Mouse (Mus musculus) liver, embryonic 12.5 days (tissue): Measurements from ENCODE around the gene Gatad2a. TPM values are rescaled to one million over a fixed set of nuclear protein-coding genes. Genes with fewer than 3 reads are reported as not detected.
A peak's percentile ranks its signal among the peaks of the same experiment; 100 is the strongest.

Experiments
- ATAC-seq: fragments of 200-750 bp; cut with Nextera tagmentation; 2 replicates; pipeline ENCODE4 v1.8.0; 2017; ENCODE audit warnings: moderate number of reproducible peaks, mild to moderate bottlenecking, moderate library complexity
- H3K27ac ChIP-seq: fragments of 300-500 bp; sonication (generic); 2 replicates; pipeline ENCODE4 v1.5.1; 2016; ENCODE audit warnings: mild to moderate bottlenecking
- H3K27me3 ChIP-seq: fragments of 300-500 bp; sonication (generic); replicated peaks from 2 replicates; pipeline ENCODE4 v1.6.1; 2016; ENCODE audit warnings: mild to moderate bottlenecking, moderate library complexity
- H3K36me3 ChIP-seq: fragments of 300-500 bp; sonication (generic); 2 replicates; pipeline ENCODE4 v1.6.1; 2016; ENCODE audit warnings: mild to moderate bottlenecking, moderate library complexity
- H3K4me1 ChIP-seq: fragments of 300-500 bp; sonication (generic); 2 replicates; pipeline ENCODE4 v1.6.1; 2016
- H3K4me2 ChIP-seq: fragments of 300-500 bp; sonication (generic); 2 replicates; pipeline ENCODE4 v1.6.1; 2016; ENCODE audit warnings: mild to moderate bottlenecking, moderate library complexity
- H3K4me3 ChIP-seq: fragments of 300-500 bp; sonication (generic); 2 replicates; pipeline ENCODE4 v1.5.1; 2016; ENCODE audit warnings: mild to moderate bottlenecking, moderate library complexity
- H3K9ac ChIP-seq: fragments of 300-500 bp; sonication (generic); 2 replicates; pipeline ENCODE4 v1.6.1; 2016; ENCODE audit warnings: mild to moderate bottlenecking, moderate library complexity
- H3K9me3 ChIP-seq: fragments of 300-500 bp; sonication (generic); replicated peaks from 2 replicates; pipeline ENCODE4 v1.6.1; 2016; ENCODE audit warnings: mild to moderate bottlenecking, moderate library complexity
- WGBS: fragments of 180-500 bp; shearing (Covaris S2); methylation state at CpG from one replicate; pipeline ENCODE4 v1.1.7; 2016; ENCODE audit not compliant: insufficient replicate concordance; 5-methylcytosine and 5-hydroxymethylcytosine counted together
- polyA plus RNA-seq: library from polyadenylated mRNA; unstranded; fragments of >200 nt; fragmentation: Nextera tagmentation; extraction: Ambion mirVana; gene quantifications from 2 replicates; pipeline ENCODE4 v1.2.1, GENCODE M21; 2016

Gatad2a gene
- polyA plus RNA-seq, 1 experiment from 2014 or later, result 60.2 TPM

DNA sequence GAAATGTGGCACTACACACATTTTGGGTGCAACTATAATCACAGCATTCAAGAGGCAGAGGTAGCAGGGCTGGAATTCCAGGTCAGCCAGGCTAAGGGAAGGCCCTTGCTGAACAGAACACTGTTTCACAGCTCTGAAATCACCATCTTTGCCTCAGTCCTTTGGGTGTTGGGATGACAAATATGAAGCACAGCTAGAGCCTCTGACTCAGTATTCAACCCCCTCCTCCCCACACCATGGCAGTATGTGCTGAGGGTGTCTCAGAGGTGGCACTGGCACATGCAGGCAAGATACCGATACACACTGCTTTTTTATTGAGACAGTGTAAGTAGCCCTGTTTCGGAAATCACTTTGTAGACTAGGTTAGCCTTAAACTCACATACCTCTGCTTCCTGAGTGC lies 89.9 kb downstream of the Gatad2a start:
- H3K9me3 ChIP-seq, result no peaks in the 10 kb centered on the region
- WGBS, result 83% methylated on average over 2 of the region's 2 CpGs
- H3K36me3 ChIP-seq, result peaks cover 41% of the 10 kb centered on the region
- H3K27ac ChIP-seq, result 0 out of 2 replicates have a peak overlapping the region, but pooled peaks have one; percentile 3
- ATAC-seq, result no peak
- H3K27me3 ChIP-seq, result no peaks in the 10 kb centered on the region
- no peak overlapping the region for H3K4me3 ChIP-seq
- H3K9ac ChIP-seq, result no peak overlapping the region
- H3K4me1 ChIP-seq, result peaks cover 45% of the 10 kb centered on the region
- H3K4me2 ChIP-seq, result no peak overlapping the region

DNA sequence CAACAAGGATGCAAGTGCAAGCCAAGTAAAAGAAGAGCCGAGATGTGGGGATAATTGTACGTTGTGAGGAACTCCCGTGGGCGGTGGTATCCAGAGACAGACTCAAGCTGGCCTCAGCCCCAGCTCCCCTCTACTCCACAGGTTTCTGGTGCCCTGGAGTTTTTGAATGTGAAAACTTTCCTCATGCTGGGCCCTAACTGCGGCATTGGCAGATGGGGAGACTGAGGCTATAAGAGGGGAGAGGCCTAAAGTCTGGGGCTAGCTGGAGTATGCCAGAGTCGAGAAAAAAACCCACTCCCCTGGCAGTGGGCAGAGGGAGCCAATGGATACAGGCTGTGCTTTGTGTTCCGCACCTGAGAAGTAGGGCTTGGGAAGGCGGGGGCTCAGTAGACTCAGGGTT lies 92.1 kb downstream of the Gatad2a start:
- Histone ChIP-seq H3K27ac (0 out of 2 replicates have a peak overlapping the region, but pooled peaks have one; percentile 98), H3K4me3 (peak overlapping the region; percentile 87; the same call in 1 of the 2 replicates), H3K9ac (peak overlapping the region; percentile 59; the same call in 1 of the 2 replicates), H3K27me3 (no peaks in the 10 kb centered on the region), H3K4me2 (peak overlapping the region; percentile 99), H3K9me3 (no peaks in the 10 kb centered on the region), H3K36me3 (peaks cover 29% of the 10 kb centered on the region), H3K4me1 (peaks cover 63% of the 10 kb centered on the region)
- ATAC-seq, result no peak
- WGBS, result 69% methylated on average over 8 of the region's 8 CpGs

DNA sequence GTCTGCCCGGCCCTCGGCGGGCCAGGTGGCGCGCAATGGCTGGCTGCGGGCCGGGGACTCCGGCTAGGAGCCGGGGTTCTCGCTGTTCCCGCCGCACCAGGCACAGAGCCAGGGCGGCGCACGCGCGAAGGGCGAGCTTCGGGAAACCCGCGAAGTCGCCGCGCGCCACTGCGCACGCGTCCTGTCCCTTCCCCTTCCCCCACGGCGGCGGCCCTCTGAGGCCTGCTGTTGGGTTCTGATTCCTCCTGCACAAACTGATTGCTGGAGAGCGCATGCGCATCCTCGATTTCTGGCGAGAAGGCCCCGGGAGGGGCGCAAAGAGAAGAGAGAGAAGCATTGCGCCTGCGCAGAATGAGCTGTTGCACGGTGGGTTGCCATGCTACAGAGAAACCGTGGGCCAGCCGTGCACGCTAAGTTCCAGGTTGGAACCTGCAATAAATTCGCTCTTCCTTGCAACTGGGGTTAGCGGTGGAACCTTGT lies 93.1 kb downstream of the Gatad2a start:
- H3K4me1 ChIP-seq, result peaks cover 73% of the 10 kb centered on the region
- peaks cover 29% of the 10 kb centered on the region for H3K36me3 ChIP-seq
- peak overlapping the region; percentile 87 for H3K4me3 ChIP-seq
- peak overlapping the region; percentile 99 for H3K4me2 ChIP-seq
- ATAC-seq, result peak; percentile 86
- peak overlapping the region; percentile 90 for H3K9ac ChIP-seq
- under 1% methylated on average over 45 of the region's 45 CpGs for WGBS
- peak overlapping the region; percentile 98 for H3K27ac ChIP-seq
- H3K9me3 ChIP-seq, result no peaks in the 10 kb centered on the region
- no peaks in the 10 kb centered on the region for H3K27me3 ChIP-seq

DNA sequence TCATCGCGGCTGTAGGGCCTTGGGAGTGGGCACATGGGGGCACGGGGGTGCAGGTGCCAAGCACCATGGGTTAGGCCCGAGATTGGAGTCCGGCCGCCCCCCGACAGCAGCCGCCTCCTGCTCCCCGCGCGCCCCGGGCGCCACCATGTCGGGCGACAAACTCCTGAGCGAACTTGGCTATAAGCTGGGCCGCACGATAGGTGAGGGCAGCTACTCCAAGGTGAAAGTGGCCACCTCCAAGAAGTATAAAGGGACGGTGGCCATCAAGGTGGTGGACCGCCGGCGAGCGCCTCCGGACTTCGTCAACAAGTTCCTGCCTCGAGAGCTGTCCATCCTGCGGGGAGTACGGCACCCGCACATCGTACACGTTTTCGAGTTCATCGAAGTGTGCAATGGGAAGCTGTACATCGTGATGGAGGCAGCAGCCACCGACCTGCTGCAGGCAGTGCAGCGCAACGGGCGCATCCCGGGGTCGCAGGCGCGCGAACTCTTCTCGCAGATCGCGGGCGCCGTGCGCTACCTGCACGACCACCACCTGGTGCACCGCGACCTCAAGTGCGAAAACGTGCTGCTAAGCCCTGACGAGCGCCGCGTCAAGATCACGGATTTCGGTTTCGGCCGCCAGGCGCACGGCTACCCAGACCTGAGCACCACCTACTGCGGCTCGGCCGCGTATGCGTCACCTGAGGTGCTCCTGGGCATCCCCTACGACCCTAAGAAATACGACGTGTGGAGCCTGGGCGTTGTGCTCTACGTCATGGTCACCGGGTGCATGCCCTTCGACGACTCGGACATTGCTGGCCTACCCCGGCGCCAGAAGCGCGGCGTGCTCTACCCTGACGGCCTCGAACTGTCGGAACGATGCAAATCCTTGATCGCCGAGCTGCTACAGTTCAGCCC lies 93.8 kb downstream of the Gatad2a start, which contains the start of the genes Tssk6, Ndufa13 and Yjefn3:
TSS of gene Tssk6 (plus strand) at position 22 of the 900 bp plus-strand sequence.
TSS of gene Ndufa13 (minus strand) at position 396 of the 900 bp plus-strand sequence.
TSS of gene Yjefn3 (minus strand) at position 550 of the 900 bp plus-strand sequence.
- peak within 1 kb of the TSS; percentile 87 for H3K4me3 ChIP-seq
- H3K9ac ChIP-seq, result peak within 1 kb of the TSS; percentile 90
- ATAC-seq, result peak; percentile 37
- H3K4me2 ChIP-seq, result peak within 1 kb of the TSS; percentile 99
- H3K4me1 ChIP-seq, result peaks cover 79% of the 10 kb centered on the region
- peaks cover 29% of the 10 kb centered on the region for H3K36me3 ChIP-seq
- peak within 1 kb of the TSS; percentile 98 for H3K27ac ChIP-seq
- WGBS, result 2% methylated on average over 89 of the region's 89 CpGs
- no peaks in the 10 kb centered on the region for H3K9me3 ChIP-seq
- no peaks in the 10 kb centered on the region for H3K27me3 ChIP-seq

DNA sequence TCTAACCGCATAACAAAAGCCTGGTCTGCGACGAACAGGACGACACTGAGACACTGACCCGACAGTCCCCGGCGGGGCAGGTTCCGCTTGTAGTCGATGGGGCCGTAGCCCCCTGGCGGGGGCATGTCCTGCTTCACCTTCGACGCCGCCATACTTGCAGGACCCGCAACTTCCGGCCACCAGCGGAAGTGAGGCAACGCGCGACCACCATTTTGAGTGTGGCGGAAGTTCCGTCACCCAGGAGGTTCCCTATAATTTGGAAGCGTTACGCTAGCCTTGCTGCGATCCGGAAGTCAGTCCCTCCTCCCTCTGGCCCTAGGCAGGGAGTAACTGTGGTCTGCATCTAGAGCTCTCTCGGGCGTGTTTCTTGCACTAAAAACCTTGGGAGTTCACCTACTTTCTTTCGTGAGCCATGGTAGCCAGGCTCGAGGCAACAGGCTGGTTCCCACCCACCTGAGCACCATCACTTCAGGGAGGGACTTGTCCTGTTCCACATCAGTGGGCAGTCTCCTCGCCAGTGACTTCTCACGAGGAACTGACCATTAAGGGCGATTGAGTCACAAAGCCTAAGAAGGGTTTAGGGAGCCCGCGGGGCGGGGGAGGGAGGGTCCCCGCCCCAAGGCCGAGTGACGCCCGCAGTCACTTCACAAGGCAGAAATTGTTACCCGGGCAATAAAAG lies 94.6 kb downstream of the Gatad2a start:
- H3K9ac ChIP-seq, result peak overlapping the region; percentile 90
- H3K27ac ChIP-seq, result peak overlapping the region; percentile 98
- H3K4me2 ChIP-seq, result peak overlapping the region; percentile 99
- H3K4me1 ChIP-seq, result peaks cover 87% of the 10 kb centered on the region
- H3K9me3 ChIP-seq, result no peaks in the 10 kb centered on the region
- ATAC-seq, result peak; percentile 71
- H3K4me3 ChIP-seq, result peak overlapping the region; percentile 87
- 4% methylated on average over 41 of the region's 41 CpGs for WGBS
- H3K36me3 ChIP-seq, result peaks cover 34% of the 10 kb centered on the region
- no peaks in the 10 kb centered on the region for H3K27me3 ChIP-seq

DNA sequence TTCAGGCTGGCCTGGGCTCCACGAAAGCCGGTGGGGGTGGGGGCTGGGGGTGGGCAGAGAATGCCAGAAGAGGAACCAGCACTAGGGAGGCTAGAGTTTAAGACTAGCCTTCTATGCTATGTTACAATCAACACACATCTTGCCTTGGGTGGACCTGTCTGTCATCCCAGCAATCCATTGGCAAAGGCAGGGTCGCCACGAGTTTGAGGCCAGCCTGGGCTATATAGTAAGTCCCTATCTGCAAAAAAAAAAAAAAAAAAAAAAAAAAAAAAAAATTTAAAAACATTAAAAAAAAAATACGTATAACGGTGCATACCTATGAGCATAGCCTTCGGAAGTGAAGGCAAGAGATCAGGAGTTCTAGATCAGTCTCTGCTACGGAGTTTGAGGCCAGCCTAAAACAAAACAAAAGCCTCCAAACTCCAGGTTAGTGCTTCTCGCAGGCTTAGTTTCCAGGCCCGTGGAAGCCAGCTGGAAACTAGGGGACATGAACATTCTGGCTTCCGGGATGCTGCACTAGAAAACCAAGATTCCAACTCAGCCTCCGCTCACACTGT lies 95.2 kb downstream of the Gatad2a start:
- H3K4me1 ChIP-seq, result peaks cover 88% of the 10 kb centered on the region
- H3K9ac ChIP-seq, result peak overlapping the region; percentile 83
- 6% methylated on average over 12 of the region's 12 CpGs for WGBS
- peaks cover 41% of the 10 kb centered on the region for H3K36me3 ChIP-seq
- H3K4me3 ChIP-seq, result peak overlapping the region; percentile 87
- peak overlapping the region; percentile 98 for H3K27ac ChIP-seq
- no peaks in the 10 kb centered on the region for H3K27me3 ChIP-seq
- no peaks in the 10 kb centered on the region for H3K9me3 ChIP-seq
- H3K4me2 ChIP-seq, result peak overlapping the region; percentile 99
- ATAC-seq, result no peak

DNA sequence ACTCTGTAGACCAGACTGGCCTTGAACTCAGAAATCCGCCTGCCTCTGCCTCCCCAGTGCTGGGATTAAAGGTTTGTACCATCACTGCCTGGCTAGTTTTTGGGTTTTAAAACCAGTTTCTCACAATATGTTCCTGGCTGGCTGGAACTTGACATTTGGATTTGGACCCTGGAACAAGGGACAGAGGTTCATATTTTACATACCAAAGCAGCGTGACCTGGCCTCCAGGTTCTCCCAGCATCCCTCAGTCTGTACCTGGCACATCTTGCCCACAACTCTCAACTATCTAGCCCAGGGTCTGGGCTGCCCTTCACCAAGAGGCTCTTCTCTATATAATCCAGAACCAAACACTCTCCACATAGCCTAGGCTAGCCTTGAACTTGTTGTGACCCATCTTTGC lies 96.3 kb downstream of the Gatad2a start:
- peak overlapping the region; percentile 87 for H3K4me3 ChIP-seq
- no peaks in the 10 kb centered on the region for H3K27me3 ChIP-seq
- H3K9ac ChIP-seq, result peak overlapping the region; percentile 83; the same call in 1 of the 2 replicates
- H3K36me3 ChIP-seq, result peaks cover 51% of the 10 kb centered on the region
- WGBS, result 83% methylated on average over 2 of the region's 2 CpGs
- H3K4me2 ChIP-seq, result peak overlapping the region; percentile 99
- H3K27ac ChIP-seq, result no peak overlapping the region
- no peaks in the 10 kb centered on the region for H3K9me3 ChIP-seq
- no peak for ATAC-seq
- peaks cover 82% of the 10 kb centered on the region for H3K4me1 ChIP-seq

DNA sequence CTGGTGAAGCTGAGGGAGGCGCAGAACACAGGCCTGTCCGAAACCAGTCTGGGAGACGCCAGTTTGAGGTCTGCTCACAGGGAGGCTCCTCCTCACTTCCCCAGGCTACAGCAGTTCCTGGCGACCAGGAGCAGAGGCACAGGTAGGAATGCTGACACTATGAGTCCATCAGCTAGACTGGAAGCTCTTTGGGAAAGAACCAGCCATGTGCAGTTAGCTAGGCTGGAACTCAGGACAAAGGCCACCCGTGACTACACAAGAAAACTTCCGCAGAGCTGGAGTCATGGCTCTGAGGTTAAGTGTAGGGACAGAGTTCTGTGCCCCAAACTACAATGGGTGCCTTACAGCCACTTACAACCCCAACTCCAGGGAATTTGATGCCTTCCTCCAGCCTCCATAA lies 98.3 kb downstream of the Gatad2a start:
- no peak overlapping the region for H3K4me2 ChIP-seq
- H3K27me3 ChIP-seq, result no peaks in the 10 kb centered on the region
- no peak overlapping the region for H3K27ac ChIP-seq
- no peak overlapping the region for H3K4me3 ChIP-seq
- no peak overlapping the region for H3K9ac ChIP-seq
- peaks cover 71% of the 10 kb centered on the region for H3K36me3 ChIP-seq
- H3K4me1 ChIP-seq, result peaks cover 76% of the 10 kb centered on the region
- WGBS, result 83% methylated on average over 6 of the region's 6 CpGs
- no peak for ATAC-seq
- no peaks in the 10 kb centered on the region for H3K9me3 ChIP-seq

DNA sequence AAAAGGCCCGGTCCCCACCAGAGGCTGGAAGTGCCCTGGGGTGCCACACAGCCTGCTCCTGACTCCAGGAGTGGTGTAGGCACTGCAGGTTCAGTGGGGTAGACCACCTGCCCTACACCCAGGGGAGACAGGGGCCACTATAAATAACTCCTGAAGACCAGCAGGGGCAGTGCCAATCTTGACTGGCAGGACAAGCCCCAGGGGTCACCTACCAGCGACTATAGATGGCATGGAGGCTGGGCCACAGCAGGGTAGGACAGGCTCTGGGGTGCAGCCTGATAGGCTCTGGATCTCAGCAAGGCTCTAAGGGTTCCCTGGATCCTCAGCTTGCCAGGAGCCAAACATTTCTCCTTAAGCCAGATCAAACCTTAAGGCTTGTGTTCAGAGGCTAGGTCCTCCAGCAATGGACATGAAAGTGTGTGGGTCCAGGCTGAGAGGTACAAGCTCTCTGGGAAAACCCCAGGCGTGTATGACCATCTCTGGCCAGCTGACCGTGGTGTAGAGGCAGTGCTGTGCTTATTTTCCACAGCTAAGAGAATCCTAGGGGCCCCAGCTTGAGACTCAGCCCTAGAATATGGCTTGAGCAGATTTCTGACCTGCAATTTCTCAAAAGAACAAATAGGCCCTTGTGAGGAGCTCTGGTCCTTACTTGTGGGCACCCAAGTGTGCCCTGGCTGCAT lies 100.3 kb downstream of the Gatad2a start:
- Histone ChIP-seq H3K9ac (no peak overlapping the region), H3K36me3 (peaks cover 80% of the 10 kb centered on the region), H3K4me2 (no peak overlapping the region), H3K9me3 (no peaks in the 10 kb centered on the region), H3K4me1 (peaks cover 64% of the 10 kb centered on the region), H3K27me3 (peaks cover 7% of the 10 kb centered on the region; the same call in 1 of the 2 replicates), H3K27ac (no peak overlapping the region), H3K4me3 (no peak overlapping the region)
- no peak for ATAC-seq
- 73% methylated on average over 4 of the region's 4 CpGs for WGBS

DNA sequence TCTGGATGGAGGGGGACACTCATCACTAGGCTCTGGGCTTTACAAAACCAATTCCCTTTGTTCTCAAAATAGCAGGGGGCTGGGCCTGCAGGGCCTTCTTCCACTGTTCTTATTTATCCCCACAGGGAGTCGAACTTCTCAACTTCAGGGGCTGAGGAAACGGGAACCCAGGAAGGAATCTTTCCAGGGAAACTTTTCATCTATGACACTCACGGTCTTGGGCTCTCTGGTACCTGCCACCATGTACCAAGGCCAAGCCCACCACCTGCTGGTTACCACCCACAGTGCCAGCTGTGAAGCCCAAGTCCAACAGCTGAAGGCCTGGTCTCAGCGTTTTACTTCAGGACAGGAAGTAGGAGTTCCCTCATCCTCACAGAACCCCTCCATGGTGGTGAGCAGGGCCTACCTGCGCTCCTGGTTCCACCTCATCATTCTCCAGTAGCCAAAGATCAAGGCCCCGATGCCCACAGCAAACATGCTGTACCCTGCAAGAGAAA lies 101.3 kb downstream of the Gatad2a start:
- WGBS, result 71% methylated on average over 6 of the region's 6 CpGs
- no peaks in the 10 kb centered on the region for H3K9me3 ChIP-seq
- H3K4me3 ChIP-seq, result no peak overlapping the region
- H3K4me1 ChIP-seq, result peaks cover 53% of the 10 kb centered on the region
- no peak overlapping the region for H3K4me2 ChIP-seq
- H3K36me3 ChIP-seq, result peaks cover 77% of the 10 kb centered on the region
- no peak overlapping the region for H3K9ac ChIP-seq
- H3K27ac ChIP-seq, result no peak overlapping the region
- H3K27me3 ChIP-seq, result peaks cover 17% of the 10 kb centered on the region
- no peak for ATAC-seq

DNA sequence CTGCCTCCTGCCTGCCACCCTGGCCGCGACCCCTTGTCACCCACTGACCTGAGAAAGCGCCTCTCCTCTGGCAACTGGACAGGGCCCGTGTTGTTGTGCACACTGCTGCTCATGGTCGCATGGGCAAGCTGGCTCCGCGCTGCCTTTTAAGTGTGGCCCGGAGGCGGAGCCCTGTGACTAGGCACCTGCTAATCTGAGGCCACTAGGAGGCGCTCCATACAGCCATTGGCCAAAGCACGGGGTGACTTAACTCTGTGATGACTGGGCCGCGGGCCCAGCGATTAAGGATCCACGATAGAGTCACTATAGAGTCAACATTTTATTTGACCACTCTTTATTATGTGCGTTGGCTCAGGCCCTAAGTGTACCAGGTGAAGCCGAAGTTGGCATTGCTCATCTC lies 102.3 kb downstream of the Gatad2a start:
- 0 out of 2 replicates have a peak, but pooled peaks have one; percentile 13 for ATAC-seq
- Histone ChIP-seq H3K4me3 (no peak overlapping the region), H3K9ac (no peak overlapping the region), H3K27me3 (peaks cover 27% of the 10 kb centered on the region), H3K9me3 (no peaks in the 10 kb centered on the region), H3K36me3 (peaks cover 68% of the 10 kb centered on the region), H3K4me1 (peaks cover 50% of the 10 kb centered on the region), H3K27ac (no peak overlapping the region), H3K4me2 (no peak overlapping the region)
- WGBS, result 55% methylated on average over 17 of the region's 17 CpGs
